Mouse (Mus musculus) CH12.LX (cell line): ENCODE results near the gene Sae1. TPM values are rescaled to one million over a fixed set of nuclear protein-coding genes. Genes with fewer than 3 reads are reported as not detected.

Experiments used
- DNase-seq: peaks from one replicate; pipeline ENCODE4 v3.0.0-alpha.2; 2013; ENCODE audit errors: extremely low read depth
- H3K27ac ChIP-seq: 2 replicates; pipeline ENCODE4 v1.5.1; 2012; ENCODE audit warnings: low read depth, mild to moderate bottlenecking, control low read depth, moderate library complexity; ENCODE audit not compliant: insufficient read depth
- H3K27me3 ChIP-seq: replicated peaks from 2 replicates; pipeline ENCODE3; 2012; ENCODE audit warnings: inconsistent platforms
- H3K36me3 ChIP-seq, 2 experiments: replicated peaks in 1 of 2; 2 replicates each; pipeline versions ENCODE3 to v1.6.1; 2012; ENCODE audit warnings: inconsistent platforms in 1 of 2, low read length in 1 of 2, mild to moderate bottlenecking in 1 of 2, mixed read lengths in 1 of 2, moderate library complexity in 1 of 2; ENCODE audit not compliant: control insufficient read depth in 1 of 2, insufficient read depth in 1 of 2
- H3K4me1 ChIP-seq, 2 experiments: 2 replicates each; pipeline ENCODE4 v1.6.1; 2012; ENCODE audit warnings: inconsistent platforms in 1 of 2, moderate library complexity in 1 of 2; ENCODE audit not compliant: insufficient read depth in 2 of 2, control insufficient read depth in 1 of 2
- H3K4me2 ChIP-seq: 2 replicates; pipeline ENCODE4 v1.6.1; 2012; ENCODE audit warnings: low read depth, mild to moderate bottlenecking, control low read depth; ENCODE audit not compliant: poor library complexity, insufficient read depth, severe bottlenecking
- H3K4me3 ChIP-seq, 3 experiments: fragments of 150-350 bp in 1 of 3; sonication (generic) in 1 of 3; replicated peaks in 1 of 3; 2 replicates each; pipeline versions ENCODE3 to v1.5.1; 2011 to 2012; ENCODE audit warnings: low read depth in 2 of 3, low read length in 2 of 3, mild to moderate bottlenecking in 2 of 3, moderate library complexity in 2 of 3, control low read depth in 1 of 3, improper control_type of control experiment in 1 of 3, inconsistent platforms in 1 of 3, mixed read lengths in 1 of 3; ENCODE audit not compliant: poor library complexity in 1 of 3
- H3K79me2 ChIP-seq: replicated peaks from 2 replicates; pipeline ENCODE4 v1.6.1; 2012; ENCODE audit warnings: mild to moderate bottlenecking, moderate library complexity; ENCODE audit not compliant: control insufficient read depth, poor library complexity, insufficient read depth, severe bottlenecking; ENCODE audit errors: extremely low read depth
- H3K9ac ChIP-seq: 2 replicates; pipeline ENCODE4 v1.6.1; 2012; ENCODE audit warnings: low read depth, mild to moderate bottlenecking, control low read depth, moderate library complexity; ENCODE audit not compliant: insufficient read depth
- H3K9me3 ChIP-seq: replicated peaks from 2 replicates; pipeline ENCODE3; 2012; ENCODE audit warnings: low read length, inconsistent platforms, mixed read lengths
- BHLHE40 ChIP-seq: IDR thresholded peaks from 2 replicates; pipeline ENCODE4 v1.6.1; 2011; ENCODE audit warnings: mild to moderate bottlenecking, low read depth, low read length, improper control_type of control experiment
- CHD1 ChIP-seq: IDR thresholded peaks from 2 replicates; pipeline ENCODE4 v1.6.1; 2012; ENCODE audit warnings: low read depth, low read length, improper control_type of control experiment, inconsistent platforms
- CHD2 ChIP-seq: IDR thresholded peaks from 2 replicates; pipeline ENCODE4 v1.6.1; 2011; ENCODE audit warnings: low read length, improper control_type of control experiment
- CTCF ChIP-seq, 2 experiments: IDR thresholded peaks in 1 of 2; conservative IDR thresholded peaks in 1 of 2; 2 replicates each; pipeline ENCODE4 v1.5.1; 2011 to 2012; ENCODE audit warnings: low read depth in 2 of 2, low read length in 2 of 2, improper control_type of control experiment in 1 of 2, inconsistent platforms in 1 of 2, mild to moderate bottlenecking in 1 of 2, moderate library complexity in 1 of 2
- E2F4 ChIP-seq: IDR thresholded peaks from 2 replicates; pipeline ENCODE4 v1.6.1; 2011; ENCODE audit warnings: low read depth, low read length, improper control_type of control experiment; ENCODE audit not compliant: insufficient replicate concordance
- ELF1 ChIP-seq: IDR thresholded peaks from 2 replicates; pipeline ENCODE4 v1.6.1; 2014; ENCODE audit warnings: low read depth, mild to moderate bottlenecking, inconsistent platforms, low read length, improper control_type of control experiment
- EP300 ChIP-seq: IDR thresholded peaks from 2 replicates; pipeline ENCODE4 v1.6.1; 2011; ENCODE audit warnings: low read length, improper control_type of control experiment
- ETS1 ChIP-seq: conservative IDR thresholded peaks from 2 replicates; pipeline ENCODE4 v1.6.1; 2012; ENCODE audit warnings: low read depth, mild to moderate bottlenecking, inconsistent platforms, low read length, improper control_type of control experiment, moderate library complexity
- GABPA ChIP-seq: IDR thresholded peaks from 2 replicates; pipeline ENCODE4 v1.6.1; 2012; ENCODE audit warnings: low read depth, low read length, improper control_type of control experiment, inconsistent platforms; ENCODE audit not compliant: insufficient replicate concordance
- HCFC1 ChIP-seq: IDR thresholded peaks from 2 replicates; pipeline ENCODE4 v1.6.1; 2012; ENCODE audit warnings: low read depth, mild to moderate bottlenecking, inconsistent platforms, low read length, improper control_type of control experiment
- IRF4 ChIP-seq: IDR thresholded peaks from 2 replicates; pipeline ENCODE4 v1.6.1; 2014; ENCODE audit warnings: low read depth, mild to moderate bottlenecking, inconsistent platforms, low read length, improper control_type of control experiment
- JUN ChIP-seq: IDR thresholded peaks from 2 replicates; pipeline ENCODE4 v1.6.1; 2011; ENCODE audit warnings: low read depth, mild to moderate bottlenecking, low read length, improper control_type of control experiment, moderate library complexity; ENCODE audit not compliant: insufficient read depth
- JUND ChIP-seq: conservative IDR thresholded peaks from 2 replicates; pipeline ENCODE4 v1.6.1; 2011; ENCODE audit warnings: low read depth, low read length, improper control_type of control experiment
- KAT2A ChIP-seq: IDR thresholded peaks from 2 replicates; pipeline ENCODE4 v1.6.1; 2012; ENCODE audit warnings: low read length, improper control_type of control experiment, inconsistent platforms; ENCODE audit not compliant: insufficient replicate concordance
- MAFK ChIP-seq: IDR thresholded peaks from 2 replicates; pipeline ENCODE4 v1.6.1; 2011; ENCODE audit warnings: low read length, improper control_type of control experiment; ENCODE audit not compliant: insufficient replicate concordance
- MAX ChIP-seq: IDR thresholded peaks from 2 replicates; pipeline ENCODE4 v1.6.1; 2011; ENCODE audit warnings: low read length, improper control_type of control experiment
- MAZ ChIP-seq: IDR thresholded peaks from 2 replicates; pipeline ENCODE4 v1.6.1; 2012; ENCODE audit warnings: low read depth, mild to moderate bottlenecking, inconsistent platforms, low read length, improper control_type of control experiment, moderate library complexity
- MEF2A ChIP-seq: IDR thresholded peaks from 2 replicates; pipeline ENCODE4 v1.6.1; 2014; ENCODE audit warnings: low read depth, mild to moderate bottlenecking, inconsistent platforms, low read length, improper control_type of control experiment, borderline replicate concordance
- MXI1 ChIP-seq: IDR thresholded peaks from 2 replicates; pipeline ENCODE4 v1.6.1; 2011; ENCODE audit warnings: mild to moderate bottlenecking, low read depth, low read length, improper control_type of control experiment
- MYC ChIP-seq: IDR thresholded peaks from 2 replicates; pipeline ENCODE4 v1.6.1; 2011; ENCODE audit warnings: low read depth, mild to moderate bottlenecking, improper control_type of control experiment, low read length
- NELFE ChIP-seq: IDR thresholded peaks from 2 replicates; pipeline ENCODE4 v1.6.1; 2011; ENCODE audit warnings: low read depth, low read length, improper control_type of control experiment
- NRF1 ChIP-seq: IDR thresholded peaks from 2 replicates; pipeline ENCODE4 v1.6.1; 2014; ENCODE audit warnings: low read depth, mild to moderate bottlenecking, inconsistent platforms, low read length, improper control_type of control experiment, moderate library complexity
- PAX5 ChIP-seq: IDR thresholded peaks from 2 replicates; pipeline ENCODE4 v1.6.1; 2012; ENCODE audit warnings: low read length, inconsistent platforms, mixed read lengths
- POLR2A ChIP-seq: IDR thresholded peaks from 2 replicates; pipeline ENCODE4 v1.6.1; 2011; ENCODE audit warnings: low read depth, mild to moderate bottlenecking, improper control_type of control experiment, low read length
- POLR2AphosphoS2 ChIP-seq: IDR thresholded peaks from 2 replicates; pipeline ENCODE4 v1.6.1; 2011; ENCODE audit warnings: low read depth, low read length, improper control_type of control experiment
- RAD21 ChIP-seq: IDR thresholded peaks from 2 replicates; pipeline ENCODE4 v1.6.1; 2011; ENCODE audit warnings: low read depth, mild to moderate bottlenecking, low read length, improper control_type of control experiment, moderate library complexity
- RCOR1 ChIP-seq: conservative IDR thresholded peaks from 2 replicates; pipeline ENCODE4 v1.6.1; 2012; ENCODE audit warnings: low read depth, mild to moderate bottlenecking, inconsistent platforms, low read length, improper control_type of control experiment
- SIN3A ChIP-seq: IDR thresholded peaks from 2 replicates; pipeline ENCODE4 v1.6.1; 2012; ENCODE audit warnings: low read length, improper control_type of control experiment, inconsistent platforms
- SMC3 ChIP-seq: IDR thresholded peaks from 2 replicates; pipeline ENCODE4 v1.6.1; 2011; ENCODE audit warnings: low read depth, low read length, improper control_type of control experiment
- TBP ChIP-seq: conservative IDR thresholded peaks from 2 replicates; pipeline ENCODE4 v1.6.1; 2011; ENCODE audit warnings: low read depth, low read length, improper control_type of control experiment
- TCF12 ChIP-seq: IDR thresholded peaks from 2 replicates; pipeline ENCODE4 v1.6.1; 2014; ENCODE audit warnings: low read depth, mild to moderate bottlenecking, inconsistent platforms, low read length, improper control_type of control experiment
- UBTF ChIP-seq: IDR thresholded peaks from 2 replicates; pipeline ENCODE4 v1.6.1; 2012; ENCODE audit warnings: low read depth, mild to moderate bottlenecking, inconsistent platforms, low read length, improper control_type of control experiment, moderate library complexity
- USF1 ChIP-seq: IDR thresholded peaks from 2 replicates; pipeline ENCODE4 v1.6.1; 2014; ENCODE audit warnings: low read depth, mild to moderate bottlenecking, inconsistent platforms, low read length, improper control_type of control experiment
- USF2 ChIP-seq: conservative IDR thresholded peaks from 2 replicates; pipeline ENCODE4 v1.6.1; 2011; ENCODE audit warnings: low read depth, low read length, improper control_type of control experiment
- ZC3H11A ChIP-seq: IDR thresholded peaks from 2 replicates; pipeline ENCODE4 v1.6.1; 2012; ENCODE audit warnings: low read depth, mild to moderate bottlenecking, inconsistent platforms, low read length, improper control_type of control experiment
- ZKSCAN1 ChIP-seq: IDR thresholded peaks from 2 replicates; pipeline ENCODE4 v1.6.1; 2012; ENCODE audit warnings: low read depth, inconsistent platforms, low read length, improper control_type of control experiment, borderline replicate concordance
- ZMIZ1 ChIP-seq: IDR thresholded peaks from 2 replicates; pipeline ENCODE4 v1.6.1; 2012; ENCODE audit warnings: low read depth, mild to moderate bottlenecking, inconsistent platforms, low read length, improper control_type of control experiment
- ZNF384 ChIP-seq: IDR thresholded peaks from 2 replicates; pipeline ENCODE4 v1.6.1; 2012; ENCODE audit warnings: low read depth, low read length, improper control_type of control experiment, inconsistent platforms
- dilution Hi-C: fragments of 300-500 bp; cut with MboI; formaldehyde crosslinking; loops from 2 replicates; pipeline ENCODE4 v1.14.3; 2020; ENCODE audit warnings: low sequenced_read_pairs; ENCODE audit not compliant: extremely low pct_unique_long_range_greater_than_20kb, extremely low pct_ligation_motif_present
- in situ Hi-C: fragments of 300-500 bp; cut with MboI; formaldehyde crosslinking; loops from 3 replicates; pipeline ENCODE4 v1.14.3; 2019; ENCODE audit warnings: low sequenced_read_pairs, low pct_ligation_motif_present, low pct_unique_long_range_greater_than_20kb, mixed read lengths
- polyA plus RNA-seq: library from polyadenylated mRNA; unstranded; fragments of >175 nt; gene quantifications from 2 replicates; pipeline ENCODE4 v1.2.1, GENCODE M21; 2012; ENCODE audit warnings: low read depth; ENCODE audit not compliant: insufficient read length
- total RNA-seq, 2 experiments: library from RNA; depleted of rRNA; stranded (reverse); fragments of 300-350 nt in 1 of 2; fragments of >200 nt in 1 of 2; gene quantifications; 2 replicates each; pipeline ENCODE4 v1.2.3; 2012 to 2014

The Sae1 gene
- total and polyA plus RNA-seq, 3 experiments = 146 to 271 (median 160) TPM

DNA sequence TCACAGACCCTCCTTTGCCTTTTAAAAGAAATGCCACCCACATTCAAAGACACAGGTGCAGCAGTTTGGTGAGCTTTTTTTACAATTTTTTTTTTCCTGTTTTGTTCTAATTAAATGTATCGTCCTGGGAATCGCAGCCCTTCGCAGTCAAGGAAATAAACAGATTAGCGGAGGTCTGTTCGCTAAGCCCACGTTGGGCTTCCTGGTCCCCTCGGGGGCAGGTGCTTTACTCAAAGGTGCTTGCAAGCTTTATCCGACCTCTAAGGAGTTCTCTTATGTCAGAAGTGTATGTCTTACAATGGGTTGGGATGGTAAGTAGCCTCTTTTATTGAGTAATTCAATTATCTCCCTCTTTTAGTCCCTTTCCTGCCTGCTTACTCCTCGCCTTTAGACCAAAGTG lies 14.8 kb upstream of the Sae1 start:
- dilution Hi-C loops = no loop called here
- no peak for DNase-seq

DNA sequence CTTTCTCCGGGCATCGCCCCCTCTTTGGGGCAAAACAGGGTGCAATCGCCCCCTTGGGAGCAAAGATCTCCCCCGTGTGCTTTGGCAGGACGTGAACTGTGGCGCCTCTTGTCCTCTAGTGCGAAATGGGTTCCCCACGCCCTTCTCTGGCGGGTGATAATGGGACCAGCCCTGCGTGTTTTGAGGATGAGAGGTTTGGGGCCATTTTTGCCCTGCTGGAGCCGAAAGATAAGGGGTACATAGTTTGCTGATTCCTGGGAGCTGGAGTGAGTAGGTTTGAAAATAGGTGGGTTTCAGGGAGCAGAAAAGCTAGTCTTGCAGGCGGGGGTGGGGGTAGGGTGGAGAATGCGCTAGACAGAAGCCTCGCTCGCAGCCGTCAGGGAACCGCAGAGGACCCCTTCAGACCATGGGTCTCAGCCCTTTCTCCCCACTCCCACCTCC lies 14.4 kb upstream of the Sae1 start:
- peaks cover 11 to 37% of the 10 kb centered on the region in 2 experiments for H3K4me1 ChIP-seq
- TF ChIP-seq TBP (0 out of 2 replicates have a peak, but pooled peaks have one; percentile 25), CTCF (conservative IDR thresholded peaks at IDR 0.05 in 1 of 2, IDR thresholded peaks at IDR 0.05 in 1 of 2; ENCODE audit: low read depth in 2 of 2, low read length in 2 of 2) (no peak), GABPA (no peak), BHLHE40 (no peak), ELF1 (no peak), IRF4 (0 out of 2 replicates have a peak, but pooled peaks have one; percentile 5), MYC (0 out of 2 replicates have a peak, but pooled peaks have one; percentile 13), ZC3H11A (no peak), ZMIZ1 (no peak), HCFC1 (no peak), KAT2A (0 out of 2 replicates have a peak, but pooled peaks have one; percentile 6), EP300 (no peak), SMC3 (no peak), UBTF (0 out of 2 replicates have a peak, but pooled peaks have one; percentile 31), TCF12 (no peak), POLR2A (peak; percentile 59)
- TF ChIP-seq, all 38 proteins: peak for 6
- Histone ChIP-seq H3K27ac (peak overlapping the region; percentile 59), H3K79me2 (peaks cover 41% of the 10 kb centered on the region), H3K4me2 (peak overlapping the region; percentile 29), H3K4me3 (peak overlapping the region; percentile 87 to 91 (median 90)), H3K36me3 (peaks cover 0 to 8% of the 10 kb centered on the region in 2 experiments), H3K9me3 (no peaks in the 10 kb centered on the region), H3K27me3 (no peaks in the 10 kb centered on the region), H3K9ac (peak overlapping the region; percentile 99)
- DNase-seq = peak; percentile 42
- dilution Hi-C loops = no loop called here
- in situ Hi-C loops = no loop called here

More for the DNA sequence above, 14.8 kb upstream of the Sae1 start:
- H3K4me2 ChIP-seq = peak overlapping the region; percentile 29
- H3K79me2 ChIP-seq = peaks cover 45% of the 10 kb centered on the region
- no peak for TF ChIP-seq ELF1
- TF ChIP-seq JUN = no peak
- no peak for TF ChIP-seq TCF12
- no peak for TF ChIP-seq ZMIZ1
- 0 out of 2 replicates have a peak, but pooled peaks have one; percentile 1 for TF ChIP-seq POLR2A
- TF ChIP-seq USF2 = no peak
- TF ChIP-seq ETS1 = no peak
- TF ChIP-seq MYC = no peak; the same call in 1 of the 2 replicates
- no peak for TF ChIP-seq MAX
- TF ChIP-seq CTCF (conservative IDR thresholded peaks at IDR 0.05 in 1 of 2, IDR thresholded peaks at IDR 0.05 in 1 of 2; ENCODE audit: low read depth in 2 of 2, low read length in 2 of 2) = no peak
- 0 out of 2 replicates have a peak, but pooled peaks have one; percentile 56 for TF ChIP-seq CHD1
- no peak for TF ChIP-seq PAX5
- TF ChIP-seq KAT2A = no peak
- no peak for TF ChIP-seq EP300
- no peak for TF ChIP-seq NRF1
- 0 out of 2 replicates have a peak, but pooled peaks have one; percentile 23 for TF ChIP-seq TBP
- TF ChIP-seq MAFK = no peak
- TF ChIP-seq ZKSCAN1 = no peak
- TF ChIP-seq POLR2AphosphoS2 = no peak
- no peak for TF ChIP-seq JUND
- no peak for TF ChIP-seq E2F4
- no peak for TF ChIP-seq BHLHE40
- TF ChIP-seq IRF4 = no peak
- no peak for TF ChIP-seq RCOR1
- TF ChIP-seq NELFE = no peak
- TF ChIP-seq MAZ = no peak
- TF ChIP-seq GABPA = no peak
- no peak for TF ChIP-seq SMC3
- TF ChIP-seq USF1 = no peak
- no peak for TF ChIP-seq HCFC1
- TF ChIP-seq CHD2 = no peak
- TF ChIP-seq MEF2A = no peak
- 0 out of 2 replicates have a peak, but pooled peaks have one; percentile 30 for TF ChIP-seq MXI1
- 0 out of 2 replicates have a peak, but pooled peaks have one; percentile 2 for TF ChIP-seq UBTF
- peak; percentile 47; the same call in 1 of the 2 replicates for TF ChIP-seq SIN3A
- TF ChIP-seq RAD21 = no peak
- no peak for TF ChIP-seq ZC3H11A
- no peak for TF ChIP-seq ZNF384
- peaks cover 11 to 42% of the 10 kb centered on the region in 2 experiments for H3K4me1 ChIP-seq
- H3K4me3 ChIP-seq = peak overlapping the region; percentile 87 to 91 (median 90)
- H3K27ac ChIP-seq = peak overlapping the region; percentile 59; the same call in 1 of the 2 replicates
- no peaks in the 10 kb centered on the region for H3K9me3 ChIP-seq
- peaks cover 0 to 12% of the 10 kb centered on the region in 2 experiments for H3K36me3 ChIP-seq
- no peaks in the 10 kb centered on the region for H3K27me3 ChIP-seq
- in situ Hi-C loops = no loop called here
- peak overlapping the region; percentile 99 for H3K9ac ChIP-seq
